Mouse (Mus musculus): ENCODE data around the gene Samhd1.

The Samhd1 gene

GRCm38 (mm10) chr2:157099532-157100318 is 35.3 kb downstream of the Samhd1 start:
- DNase-seq (ENCODE audit: low read depth, low spot score) = no peak

GRCm38 (mm10) chr2:157095005-157095755 is 39.9 kb downstream of the Samhd1 start:
- peak; percentile 58 for DNase-seq (ENCODE audit: low read depth, low spot score)

GRCm38 (mm10) chr2:157092024-157092423 is 43.0 kb downstream of the Samhd1 start:
- no peak for DNase-seq (ENCODE audit: low read depth, low spot score)

- DNase-seq (ENCODE audit: low read depth, low spot score) = no peak
Measured at GRCm38 (mm10) chr2:157087536-157088317, 47.3 kb downstream of the Samhd1 start.

- no peak for DNase-seq (ENCODE audit: low read depth, low spot score)
Measured at GRCm38 (mm10) chr2:157086796-157087195, 48.3 kb downstream of the Samhd1 start, which contains the start of gene Tldc2. TSS of gene Tldc2 (plus strand) at chr2:157087055.

- no peak for DNase-seq (ENCODE audit: low read depth, low spot score)
Measured at GRCm38 (mm10) chr2:157084831-157085585, 50.1 kb downstream of the Samhd1 start.

- no peak for DNase-seq (ENCODE audit: low read depth, low spot score)
Measured at GRCm38 (mm10) chr2:157081960-157082359, 53.1 kb downstream of the Samhd1 start.

- no peak for DNase-seq (ENCODE audit: low read depth, low spot score)
Measured at GRCm38 (mm10) chr2:157081331-157081730, 53.7 kb downstream of the Samhd1 start.

GRCm38 (mm10) chr2:157079701-157080180 is 55.3 kb downstream of the Samhd1 start:
- DNase-seq (ENCODE audit: low read depth, low spot score) = no peak

GRCm38 (mm10) chr2:157078793-157079700 is 56.0 kb downstream of the Samhd1 start, which contains the start of gene Soga1:
TSS of gene Soga1 (minus strand) at chr2:157079254.
- DNase-seq (ENCODE audit: low read depth, low spot score) = peak; percentile 30

GRCm38 (mm10) chr2:157078059-157078792 is 56.8 kb downstream of the Samhd1 start:
- DNase-seq (ENCODE audit: low read depth, low spot score) = no peak

- DNase-seq (ENCODE audit: low read depth, low spot score) = no peak
Measured at GRCm38 (mm10) chr2:157077641-157078058, 57.4 kb downstream of the Samhd1 start.

GRCm38 (mm10) chr2:157077160-157077559 is 57.9 kb downstream of the Samhd1 start:
- DNase-seq (ENCODE audit: low read depth, low spot score) = no peak

GRCm38 (mm10) chr2:157076585-157076984 is 58.5 kb downstream of the Samhd1 start:
- no peak for DNase-seq (ENCODE audit: low read depth, low spot score)

- no peak for DNase-seq (ENCODE audit: low read depth, low spot score)
Measured at GRCm38 (mm10) chr2:157075685-157076084, 59.4 kb downstream of the Samhd1 start.

- DNase-seq (ENCODE audit: low read depth, low spot score) = no peak
Measured at GRCm38 (mm10) chr2:157075226-157075625, 59.8 kb downstream of the Samhd1 start.

- no peak for DNase-seq (ENCODE audit: low read depth, low spot score)
Measured at GRCm38 (mm10) chr2:157074772-157075171, 60.3 kb downstream of the Samhd1 start.

- DNase-seq (ENCODE audit: low read depth, low spot score) = no peak
Measured at GRCm38 (mm10) chr2:157074186-157074724, 60.8 kb downstream of the Samhd1 start.

All from CD4-positive, CD25-positive, alpha-beta regulatory T cell, adult 2 months (primary cell).